Mouse (Mus musculus) v-Abl transformed pro-B cells (cell line): ENCODE results near the gene Rnf19b.

Experiments
- in situ Hi-C, 2 experiments: fragments of 400-800 bp; cut with MboI; formaldehyde crosslinking; loops; one replicate each; pipeline ENCODE4 v1.15.1; 2025; ENCODE audit not compliant: unreplicated experiment in 2 of 2

Rnf19b gene

GRCm38 (mm10) chr4:129062281-129063075 lies 4.4 kb downstream of the Rnf19b start:
- in situ Hi-C loops, result loop anchor here in 1 of 2 experiments (5.0 kb wide), 1 partner anchor 45 kb away; no protein-coding TSS in a partner anchor

GRCm38 (mm10) chr4:129065688-129066236 lies 7.7 kb downstream of the Rnf19b start:
- in situ Hi-C loops, result loop anchor here in 1 of 2 experiments (5.0 kb wide), 1 partner anchor 33 kb away; no protein-coding TSS in a partner anchor

- in situ Hi-C loops, result loop anchor here in 1 of 2 experiments (5.0 kb wide), 1 partner anchor 36 kb away; no protein-coding TSS in a partner anchor
These were observed 9.8 kb downstream of the Rnf19b start for GRCm38 (mm10) chr4:129067638-129068415.

- in situ Hi-C loops, result loop anchor here in 1 of 2 experiments (5.0 kb wide), 1 partner anchor 37 kb away; no protein-coding TSS in a partner anchor
These were observed 10.8 kb downstream of the Rnf19b start for GRCm38 (mm10) chr4:129068848-129069247.

- in situ Hi-C loops, result loop anchor here (25.0 kb wide), 3 partner anchors 367 to 1717 kb away; partner anchors contain the start of genes Gjb4 (in 1 of the 2), Gjb5 (in 1 of the 2), Tlr12 (in 1 of the 2) and Zscan20 (in 1 of the 2)
These were observed 21.1 kb downstream of the Rnf19b start for GRCm38 (mm10) chr4:129079126-129079525.

GRCm38 (mm10) chr4:129081041-129081440 lies 23.0 kb downstream of the Rnf19b start:
- in situ Hi-C loops, result loop anchor here (25.0 kb wide), 3 partner anchors 369 to 1719 kb away; partner anchors contain the start of genes Gjb4 (in 1 of the 2), Gjb5 (in 1 of the 2), Tlr12 (in 1 of the 2) and Zscan20 (in 1 of the 2)

- in situ Hi-C loops, result loop anchor here (25.0 kb wide), 3 partner anchors 369 to 1719 kb away; partner anchors contain the start of genes Gjb4 (in 1 of the 2), Gjb5 (in 1 of the 2), Tlr12 (in 1 of the 2) and Zscan20 (in 1 of the 2)
These were observed 23.4 kb downstream of the Rnf19b start for GRCm38 (mm10) chr4:129081512-129081911.

- in situ Hi-C loops, result loop anchor here (25.0 kb wide), 3 partner anchors 370 to 1720 kb away; partner anchors contain the start of genes Gjb4 (in 1 of the 2), Gjb5 (in 1 of the 2), Tlr12 (in 1 of the 2) and Zscan20 (in 1 of the 2)
These were observed 23.9 kb downstream of the Rnf19b start for GRCm38 (mm10) chr4:129081939-129082338.

GRCm38 (mm10) chr4:129082379-129083115 lies 24.5 kb downstream of the Rnf19b start:
- in situ Hi-C loops, result loop anchor here (25.0 kb wide), 3 partner anchors 370 to 1720 kb away; partner anchors contain the start of genes Gjb4 (in 1 of the 2), Gjb5 (in 1 of the 2), Tlr12 (in 1 of the 2) and Zscan20 (in 1 of the 2)

GRCm38 (mm10) chr4:129084896-129085295 lies 26.8 kb downstream of the Rnf19b start:
- in situ Hi-C loops, result loop anchor here (5.0 to 25.0 kb wide), 4 partner anchors 128 to 1723 kb away; partner anchors contain the start of genes Gjb4 (in 1 of the 2), Gjb5 (in 1 of the 2), Tlr12 (in 1 of the 2) and Zscan20 (in 1 of the 2)

- in situ Hi-C loops, result loop anchor here (5.0 to 25.0 kb wide), 4 partner anchors 129 to 1724 kb away; partner anchors contain the start of genes Gjb4 (in 1 of the 2), Gjb5 (in 1 of the 2), Tlr12 (in 1 of the 2) and Zscan20 (in 1 of the 2)
These were observed 28.0 kb downstream of the Rnf19b start for GRCm38 (mm10) chr4:129086078-129086477.

GRCm38 (mm10) chr4:129087850-129088249 lies 29.8 kb downstream of the Rnf19b start:
- in situ Hi-C loops, result loop anchor here (5.0 to 25.0 kb wide), 4 partner anchors 131 to 1726 kb away; partner anchors contain the start of genes Gjb4 (in 1 of the 2), Gjb5 (in 1 of the 2), Tlr12 (in 1 of the 2) and Zscan20 (in 1 of the 2)

- in situ Hi-C loops, result loop anchor here (25.0 kb wide), 3 partner anchors 383 to 1733 kb away; partner anchors contain the start of genes Gjb4 (in 1 of the 2), Gjb5 (in 1 of the 2), Tlr12 (in 1 of the 2) and Zscan20 (in 1 of the 2)
These were observed 37.2 kb downstream of the Rnf19b start for GRCm38 (mm10) chr4:129095276-129095675.

- in situ Hi-C loops, result loop anchor here (25.0 kb wide), 3 partner anchors 385 to 1735 kb away; partner anchors contain the start of genes Gjb4 (in 1 of the 2), Gjb5 (in 1 of the 2), Tlr12 (in 1 of the 2) and Zscan20 (in 1 of the 2)
These were observed 38.9 kb downstream of the Rnf19b start for GRCm38 (mm10) chr4:129097006-129097405.

- in situ Hi-C loops, result no loop called here
These were observed 44.2 kb downstream of the Rnf19b start for GRCm38 (mm10) chr4:129102133-129102829.

- in situ Hi-C loops, result no loop called here
These were observed 47.3 kb downstream of the Rnf19b start, which contains the start of gene Tmem54 for GRCm38 (mm10) chr4:129105356-129105755. TSS of gene Tmem54 (plus strand) at chr4:129105548.

- in situ Hi-C loops, result no loop called here
These were observed 48.0 kb downstream of the Rnf19b start for GRCm38 (mm10) chr4:129106073-129106472.
